Mouse (Mus musculus): Measurements from ENCODE around the gene Gm11077.

DNA sequence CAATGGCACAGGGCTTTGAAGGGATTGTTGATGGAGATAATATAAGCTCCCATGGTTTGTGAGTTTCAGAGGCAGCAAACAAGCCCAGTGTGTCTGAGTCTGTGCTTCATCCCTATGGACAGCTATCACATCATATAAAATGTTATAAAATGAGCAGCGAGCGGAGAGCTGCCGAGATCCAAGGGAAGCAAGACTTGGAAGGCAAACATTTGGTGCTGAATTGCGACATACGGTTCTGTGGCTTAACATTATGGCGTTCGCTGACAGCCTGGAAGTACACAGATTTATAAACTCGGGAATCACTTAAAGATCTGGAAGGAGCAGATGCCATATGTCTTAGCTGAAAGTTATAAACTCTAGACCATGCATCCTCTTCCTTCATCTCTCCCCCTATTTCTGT, 47.2 kb downstream of the Gm11077 start:
- TF ChIP-seq CTCF (IDR thresholded peaks at IDR 0.05; ENCODE audit: extremely low read depth, insufficient read depth, low read length) (no peak), POLR2A (IDR thresholded peaks at IDR 0.05; ENCODE audit: extremely low read depth, insufficient read depth, low read length) (no peak)
